Mouse (Mus musculus) bone marrow, adult 2 months (tissue): ENCODE results near the gene Arhgap10. TPM values are rescaled to one million over a fixed set of nuclear protein-coding genes. Genes with fewer than 3 reads are reported as not detected.

Experiments used
- H3K27ac ChIP-seq: fragments of 200-500 bp; 2 replicates; pipeline ENCODE4 v1.5.1; 2012; ENCODE audit warnings: low read depth, mild to moderate bottlenecking, control low read depth, inconsistent platforms, low read length; ENCODE audit not compliant: control insufficient read depth, poor library complexity, insufficient read depth
- H3K4me1 ChIP-seq: fragments of 200-500 bp; 2 replicates; pipeline ENCODE4 v1.6.1; 2011; ENCODE audit warnings: low read length; ENCODE audit not compliant: control insufficient read depth, insufficient read depth
- H3K4me3 ChIP-seq: fragments of 200-500 bp; replicated peaks from 2 replicates; pipeline ENCODE3; 2011; ENCODE audit warnings: mild to moderate bottlenecking, low read depth, low read length, control low read depth; ENCODE audit not compliant: control insufficient read depth
- CTCF ChIP-seq: fragments of 200-500 bp; IDR thresholded peaks from 2 replicates; pipeline ENCODE4 v1.5.1; 2011; ENCODE audit warnings: low read length, control low read depth; ENCODE audit not compliant: control insufficient read depth, insufficient read depth
- POLR2A ChIP-seq: fragments of 200-500 bp; IDR thresholded peaks from 2 replicates; pipeline ENCODE4 v1.6.1; 2011; ENCODE audit warnings: low read depth, mild to moderate bottlenecking, control low read depth, low read length, borderline replicate concordance; ENCODE audit not compliant: control insufficient read depth
- WGBS: fragments of 180-500 bp; shearing (Covaris S2); methylation state at CpG from one replicate; pipeline ENCODE4 v1.1.7; 2018; 5-methylcytosine and 5-hydroxymethylcytosine counted together
- polyA plus RNA-seq: library from polyadenylated mRNA; stranded (reverse); fragments of >200 nt; gene quantifications from 2 replicates; pipeline ENCODE4 v1.2.4, GENCODE M21; 2011; ENCODE audit warnings: low replicate concordance; ENCODE audit not compliant: missing spikeins, insufficient read depth, insufficient read length

The Arhgap10 gene
- polyA plus RNA-seq, 1 experiment = 11.8 TPM

GRCm38 (mm10) chr8:77521028-77521785, 3.5 kb upstream of the Arhgap10 start:
- H3K4me1 ChIP-seq = no peaks in the 10 kb centered on the region
- no peak overlapping the region for H3K27ac ChIP-seq
- TF ChIP-seq CTCF (no peak), POLR2A (no peak)
- no peak overlapping the region for H3K4me3 ChIP-seq
- 88% methylated on average over 8 of the region's 8 CpGs for WGBS

DNA sequence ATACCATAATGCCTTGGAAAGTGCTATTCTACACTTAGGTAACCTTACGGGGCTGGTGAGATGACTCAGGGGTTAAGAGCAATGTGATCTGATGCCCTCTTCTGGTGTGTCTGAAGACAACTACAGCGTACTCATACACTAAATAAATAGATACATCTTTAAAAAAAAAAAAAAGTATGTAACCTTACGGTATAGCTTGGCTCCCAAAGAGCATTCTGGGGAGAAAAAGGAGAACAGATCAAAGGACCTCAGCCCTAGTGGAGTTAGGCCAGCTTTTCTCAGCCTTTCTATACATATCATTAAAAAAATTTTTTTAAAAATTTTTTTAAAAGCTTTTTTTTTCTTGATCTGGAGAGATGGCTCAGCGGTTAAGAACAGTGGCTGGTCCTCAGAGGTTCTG, 2.8 kb upstream of the Arhgap10 start:
- Histone ChIP-seq H3K4me3 (no peak overlapping the region), H3K4me1 (no peaks in the 10 kb centered on the region; the same call in 1 of the 2 replicates), H3K27ac (no peak overlapping the region)
- WGBS = 86% methylated on average over 4 of the region's 4 CpGs
- TF ChIP-seq POLR2A (no peak), CTCF (no peak)

DNA sequence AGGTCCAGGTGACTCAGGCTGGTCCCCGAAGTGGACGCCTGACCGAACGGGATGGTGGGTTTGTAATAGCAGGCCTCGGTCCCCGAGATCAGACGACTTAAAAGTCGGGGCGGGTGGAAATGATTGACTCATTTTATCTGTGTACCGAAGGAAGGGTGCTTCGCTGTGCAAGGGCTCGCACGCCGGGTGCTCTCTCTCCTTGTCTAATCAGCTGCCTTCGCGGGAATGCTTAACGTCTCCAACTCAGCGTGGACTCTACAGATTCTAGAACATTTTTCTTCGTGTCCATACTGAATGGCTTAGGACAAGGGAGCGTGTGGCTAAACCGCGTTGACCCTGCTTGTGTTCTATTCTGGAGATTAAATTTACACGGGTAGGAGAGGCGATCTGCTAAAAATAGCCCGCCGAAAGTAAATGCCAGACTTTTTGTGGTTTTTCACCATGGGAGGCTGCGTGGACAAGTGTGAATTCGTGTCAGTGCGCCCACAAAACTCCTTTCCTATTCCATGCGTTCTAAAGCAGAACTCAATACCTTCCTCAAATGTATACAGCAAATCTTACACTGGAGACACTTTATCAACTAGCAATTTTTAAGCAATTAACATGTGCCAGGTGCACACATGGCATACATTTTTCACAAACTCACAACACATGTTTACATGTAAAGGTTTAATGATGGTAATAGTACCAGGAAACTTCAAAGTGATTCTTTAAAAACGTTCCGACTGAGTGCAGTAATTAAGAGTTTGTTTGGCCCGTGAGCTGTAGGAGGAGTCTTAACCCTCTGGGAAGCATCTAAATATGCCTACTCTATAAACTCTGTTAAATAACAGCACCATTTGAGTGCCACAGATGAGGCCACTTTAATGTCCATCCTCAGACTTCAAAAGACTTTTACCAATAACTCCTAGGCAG, 705 bp upstream of the Arhgap10 start:
- 5% methylated on average over 33 of the region's 33 CpGs for WGBS
- Histone ChIP-seq H3K4me3 (peak overlapping the region; percentile 78), H3K27ac (0 out of 2 replicates have a peak overlapping the region, but pooled peaks have one; percentile 33), H3K4me1 (no peaks in the 10 kb centered on the region; the same call in 1 of the 2 replicates)
- TF ChIP-seq POLR2A (0 out of 2 replicates have a peak, but pooled peaks have one; percentile 11), CTCF (no peak)

DNA sequence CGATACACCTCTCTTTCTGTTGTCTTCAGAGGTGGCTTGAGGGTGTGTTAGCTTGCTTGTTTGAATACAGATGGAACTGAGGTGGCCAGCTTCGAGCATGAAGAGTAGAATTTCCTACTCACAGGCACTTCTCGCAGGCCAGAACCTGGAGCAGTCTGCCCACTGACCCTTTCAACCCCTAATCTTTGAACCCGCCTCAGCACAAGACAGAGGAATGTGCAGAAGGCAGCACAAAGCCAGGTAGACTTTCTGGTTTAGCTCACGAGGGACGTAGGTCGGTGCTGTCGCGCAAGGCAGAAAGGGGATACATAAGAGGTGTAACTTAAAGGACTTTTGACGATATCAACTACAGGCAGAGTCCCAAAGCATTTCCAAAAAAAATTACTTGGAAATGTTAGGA, 908 bp downstream of the Arhgap10 start:
- H3K4me1 ChIP-seq = no peaks in the 10 kb centered on the region; the same call in 1 of the 2 replicates
- WGBS = 11% methylated on average over 10 of the region's 10 CpGs
- TF ChIP-seq POLR2A (no peak), CTCF (no peak)
- peak overlapping the region; percentile 91 for H3K4me3 ChIP-seq
- no peak overlapping the region for H3K27ac ChIP-seq

DNA sequence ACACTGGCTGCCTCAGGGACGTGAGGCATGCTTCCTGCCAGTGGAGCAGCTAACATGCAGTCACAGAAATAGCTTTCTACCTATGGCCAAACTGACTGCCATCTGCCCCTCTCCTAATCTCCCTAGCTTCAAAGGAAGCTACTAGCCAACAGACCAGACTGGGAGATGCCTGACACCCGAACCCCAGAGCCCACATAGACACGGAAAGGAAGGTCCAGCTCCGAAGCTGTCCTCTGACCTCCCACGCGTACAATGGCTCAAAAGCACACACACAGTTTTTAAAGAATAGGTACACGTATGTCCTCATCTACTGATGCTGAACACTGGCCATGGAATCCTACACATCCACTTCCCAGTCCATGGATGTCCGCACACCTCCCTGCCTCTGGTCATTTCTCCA, 2.0 kb downstream of the Arhgap10 start:
- Histone ChIP-seq H3K27ac (no peak overlapping the region), H3K4me3 (no peak overlapping the region), H3K4me1 (no peaks in the 10 kb centered on the region; the same call in 1 of the 2 replicates)
- 83% methylated on average over 8 of the region's 8 CpGs for WGBS
- no peak for TF ChIP-seq CTCF
- TF ChIP-seq POLR2A = no peak

DNA sequence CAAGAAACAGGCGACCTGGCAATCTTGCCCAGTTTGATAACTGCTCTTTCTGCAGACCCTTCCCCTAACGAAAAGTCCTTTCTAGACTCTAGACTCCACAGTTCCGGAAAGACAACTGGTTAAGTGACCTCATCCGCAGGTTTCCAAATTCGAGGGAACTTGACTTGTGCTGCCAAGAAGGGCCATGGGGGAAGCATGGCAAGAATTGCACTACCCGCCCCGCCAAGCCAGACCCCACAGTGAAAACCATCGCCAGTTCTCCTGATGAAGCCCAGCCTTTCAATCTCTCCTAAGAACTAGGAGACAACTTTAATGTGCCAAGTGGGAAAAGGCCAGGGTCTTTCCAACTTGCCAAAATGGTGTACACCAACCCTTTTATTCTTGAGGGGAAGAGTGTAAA, 2.6 kb downstream of the Arhgap10 start:
- H3K4me3 ChIP-seq = no peak overlapping the region
- 85% methylated on average over 8 of the region's 8 CpGs for WGBS
- TF ChIP-seq POLR2A (no peak), CTCF (no peak)
- H3K4me1 ChIP-seq = no peaks in the 10 kb centered on the region; the same call in 1 of the 2 replicates
- H3K27ac ChIP-seq = no peak overlapping the region

DNA sequence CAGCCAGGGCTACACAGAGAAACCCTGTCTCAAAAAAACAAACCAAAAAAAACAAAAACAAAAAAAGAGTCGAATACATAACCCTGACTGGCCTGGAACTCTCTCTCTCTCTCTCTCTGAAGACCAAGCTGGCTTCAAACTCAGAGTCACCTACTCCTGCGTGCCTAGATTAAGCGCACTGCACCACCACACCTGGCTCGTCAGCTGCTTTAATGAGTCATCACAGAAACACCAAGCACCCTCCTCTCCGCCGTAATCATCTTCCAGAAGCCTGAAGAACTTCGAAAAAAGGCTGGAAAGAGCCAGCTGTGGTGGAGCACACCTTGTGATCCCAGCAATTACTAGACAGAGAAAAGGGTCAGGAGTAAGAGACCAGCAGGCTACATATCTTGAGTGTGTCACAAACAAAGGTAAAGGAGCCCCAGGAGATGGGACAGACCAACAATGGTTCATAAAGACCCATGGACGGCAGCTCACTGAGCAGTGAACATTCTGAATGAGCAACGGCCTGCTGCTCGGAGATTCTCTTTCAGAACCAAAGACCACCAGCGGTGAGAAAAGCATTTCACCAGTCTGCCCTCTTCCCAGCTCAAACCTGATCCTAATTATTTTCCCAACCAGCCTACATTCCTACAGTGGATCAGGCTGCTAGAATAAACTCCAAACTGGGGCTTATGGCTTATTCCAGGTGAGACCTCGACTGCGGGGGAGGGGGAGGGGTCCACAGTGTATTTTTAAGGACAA, 5.8 kb downstream of the Arhgap10 start:
- TF ChIP-seq POLR2A (no peak), CTCF (no peak)
- no peak overlapping the region for H3K27ac ChIP-seq
- peaks cover 3% of the 10 kb centered on the region for H3K4me1 ChIP-seq
- WGBS = 83% methylated on average over 13 of the region's 13 CpGs
- no peak overlapping the region for H3K4me3 ChIP-seq

- H3K4me1 ChIP-seq = peaks cover 3% of the 10 kb centered on the region
- H3K4me3 ChIP-seq = no peak overlapping the region
- H3K27ac ChIP-seq = no peak overlapping the region
- 77% methylated on average over 3 of the region's 3 CpGs for WGBS
- TF ChIP-seq POLR2A = no peak
- no peak for TF ChIP-seq CTCF
Measured at GRCm38 (mm10) chr8:77510426-77510825, 7.3 kb downstream of the Arhgap10 start.
